Mouse (Mus musculus) bone marrow, adult 2 months (tissue): ENCODE measurements at regions not wholly inside any gene's neighbourhood (a gene's known extent, or its start where the extent isn't known, plus 50 kb on each side); places are given as distances from the start of the nearest gene placed in this dataset.

Experiments
- H3K27ac ChIP-seq: fragments of 200-500 bp; 2 replicates; pipeline ENCODE4 v1.5.1; 2012; ENCODE audit warnings: low read depth, mild to moderate bottlenecking, control low read depth, inconsistent platforms, low read length; ENCODE audit not compliant: control insufficient read depth, poor library complexity, insufficient read depth
- H3K4me1 ChIP-seq: fragments of 200-500 bp; 2 replicates; pipeline ENCODE4 v1.6.1; 2011; ENCODE audit warnings: low read length; ENCODE audit not compliant: control insufficient read depth, insufficient read depth
- H3K4me3 ChIP-seq: fragments of 200-500 bp; replicated peaks from 2 replicates; pipeline ENCODE3; 2011; ENCODE audit warnings: mild to moderate bottlenecking, low read depth, low read length, control low read depth; ENCODE audit not compliant: control insufficient read depth
- CTCF ChIP-seq: fragments of 200-500 bp; IDR thresholded peaks from 2 replicates; pipeline ENCODE4 v1.5.1; 2011; ENCODE audit warnings: low read length, control low read depth; ENCODE audit not compliant: control insufficient read depth, insufficient read depth
- POLR2A ChIP-seq: fragments of 200-500 bp; IDR thresholded peaks from 2 replicates; pipeline ENCODE4 v1.6.1; 2011; ENCODE audit warnings: low read depth, mild to moderate bottlenecking, control low read depth, low read length, borderline replicate concordance; ENCODE audit not compliant: control insufficient read depth
- WGBS: fragments of 180-500 bp; shearing (Covaris S2); methylation state at CpG from one replicate; pipeline ENCODE4 v1.1.7; 2018; 5-methylcytosine and 5-hydroxymethylcytosine counted together

DNA sequence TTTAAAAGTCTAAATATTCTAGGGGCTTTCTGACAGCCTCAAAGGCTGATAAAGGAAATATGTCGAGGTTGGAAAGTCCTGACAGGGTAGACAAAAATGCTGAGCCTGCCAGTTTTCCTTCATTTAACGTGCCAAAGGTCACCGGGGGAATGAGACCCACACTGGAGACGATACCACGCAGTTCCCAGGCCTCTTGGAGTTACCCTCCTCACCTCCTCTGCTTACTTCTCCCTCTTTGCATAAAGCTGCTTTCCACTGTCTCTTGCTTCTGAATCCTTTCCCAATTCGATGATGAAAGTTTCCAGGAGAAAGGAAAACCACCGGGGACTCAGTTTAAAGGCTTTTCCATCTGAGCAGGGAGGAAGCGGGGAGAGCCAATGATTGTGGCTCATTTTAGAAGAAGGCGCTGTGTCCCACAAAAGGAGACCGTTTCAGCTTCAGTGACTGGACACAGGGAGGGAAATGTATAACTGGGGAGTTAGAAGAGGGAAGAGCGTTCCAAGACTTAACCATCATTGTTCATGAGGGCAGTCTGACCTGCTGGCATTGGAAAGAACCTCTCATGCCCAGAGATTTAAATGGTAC lies 243.2 kb upstream of the Fn1 start:
- Histone ChIP-seq H3K27ac (no peak overlapping the region), H3K4me1 (peaks cover 2% of the 10 kb centered on the region), H3K4me3 (no peak overlapping the region)
- TF ChIP-seq POLR2A (no peak), CTCF (no peak)
- WGBS: 75% methylated on average over 11 of the region's 11 CpGs

DNA sequence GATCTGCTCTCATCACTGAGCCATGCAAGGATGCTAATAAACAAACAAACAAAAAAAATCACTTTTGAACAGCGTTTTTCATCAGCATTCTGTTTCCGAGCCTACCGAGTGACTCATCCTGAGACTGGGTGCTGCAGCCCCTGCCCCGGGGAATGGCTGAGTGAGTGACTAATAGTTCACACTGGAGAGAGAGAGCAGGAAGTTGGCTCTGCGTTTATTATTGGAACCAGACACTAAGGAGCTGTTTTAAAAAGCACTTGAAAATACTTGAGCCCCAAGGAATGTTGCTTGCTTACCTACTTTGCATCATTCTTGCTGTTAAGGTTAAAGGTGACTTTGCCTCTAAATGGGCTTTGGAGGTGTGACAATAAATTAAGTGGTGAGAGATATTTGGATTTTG lies 240.6 kb upstream of the Fn1 start:
- peaks cover 2% of the 10 kb centered on the region for H3K4me1 ChIP-seq
- no peak overlapping the region for H3K4me3 ChIP-seq
- H3K27ac ChIP-seq: no peak overlapping the region
- 47% methylated on average over 5 of the region's 5 CpGs for WGBS
- no peak for TF ChIP-seq CTCF
- TF ChIP-seq POLR2A: no peak

DNA sequence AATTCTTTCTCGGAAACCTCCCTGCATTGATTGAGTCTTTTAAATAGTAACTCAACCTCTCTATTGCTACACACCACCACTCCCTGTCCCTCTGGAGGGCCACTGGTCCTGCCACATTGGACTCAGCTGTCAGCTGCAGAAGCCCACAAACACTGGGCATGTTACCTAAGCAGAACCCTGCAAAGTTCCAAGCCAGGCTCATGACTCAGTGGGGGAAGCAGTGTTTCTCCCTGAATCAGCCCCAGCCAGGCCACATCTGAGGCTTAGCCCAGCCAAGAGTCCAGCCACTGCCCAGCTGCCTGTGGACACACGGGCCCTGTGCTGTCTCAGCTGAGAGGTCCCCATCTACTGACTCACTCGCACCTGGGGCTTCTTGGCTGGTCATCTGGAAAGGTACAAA lies 234.8 kb upstream of the Fn1 start:
- H3K4me1 ChIP-seq: no peaks in the 10 kb centered on the region; the same call in 1 of the 2 replicates
- H3K27ac ChIP-seq: no peak overlapping the region
- 77% methylated on average over 3 of the region's 3 CpGs for WGBS
- no peak overlapping the region for H3K4me3 ChIP-seq
- TF ChIP-seq POLR2A: no peak
- no peak for TF ChIP-seq CTCF

DNA sequence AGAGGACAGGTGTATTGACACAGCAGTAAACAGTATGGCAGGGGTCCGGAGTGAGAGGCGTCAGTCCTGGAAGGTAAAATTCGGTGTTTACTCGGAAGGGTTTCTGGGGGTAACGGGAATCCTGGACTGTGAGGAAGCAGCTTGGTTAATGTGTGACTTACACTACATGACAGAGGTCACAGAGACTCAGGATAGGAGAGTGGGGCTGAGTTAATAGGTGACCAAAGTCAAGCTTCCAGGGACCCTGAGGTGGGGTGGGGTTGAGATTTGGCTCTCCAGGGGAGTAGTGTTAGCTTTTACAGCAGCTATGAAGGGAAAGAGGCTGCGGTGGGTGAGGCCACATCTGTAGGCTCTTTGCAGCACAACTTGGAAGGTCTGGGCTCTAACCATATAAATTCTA lies 233.9 kb upstream of the Fn1 start:
- Histone ChIP-seq H3K4me3 (no peak overlapping the region), H3K4me1 (no peaks in the 10 kb centered on the region), H3K27ac (no peak overlapping the region)
- TF ChIP-seq POLR2A: no peak
- no peak for TF ChIP-seq CTCF
- 89% methylated on average over 6 of the region's 6 CpGs for WGBS

DNA sequence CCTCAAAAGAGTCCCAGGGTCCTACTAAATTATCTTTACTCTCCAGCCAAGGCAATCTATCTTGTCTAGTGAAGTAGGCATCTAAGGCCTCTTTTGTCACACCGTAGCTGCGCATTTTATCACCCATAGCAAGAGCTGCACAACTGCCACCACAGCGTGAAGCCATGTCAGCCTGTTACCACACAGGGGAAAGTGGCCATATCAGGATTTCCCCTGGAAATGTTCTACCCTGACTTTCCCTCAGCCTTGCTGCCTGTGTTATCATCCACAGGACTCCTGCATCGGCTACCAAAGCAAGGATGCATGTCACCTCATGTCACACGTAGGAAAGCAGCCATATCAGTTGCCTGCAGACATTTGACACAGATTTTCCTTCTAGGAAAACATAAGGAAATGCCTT lies 233.2 kb upstream of the Fn1 start:
- 60% methylated on average over 5 of the region's 5 CpGs for WGBS
- TF ChIP-seq CTCF (no peak), POLR2A (no peak)
- no peak overlapping the region for H3K27ac ChIP-seq
- no peak overlapping the region for H3K4me3 ChIP-seq
- H3K4me1 ChIP-seq: no peaks in the 10 kb centered on the region

DNA sequence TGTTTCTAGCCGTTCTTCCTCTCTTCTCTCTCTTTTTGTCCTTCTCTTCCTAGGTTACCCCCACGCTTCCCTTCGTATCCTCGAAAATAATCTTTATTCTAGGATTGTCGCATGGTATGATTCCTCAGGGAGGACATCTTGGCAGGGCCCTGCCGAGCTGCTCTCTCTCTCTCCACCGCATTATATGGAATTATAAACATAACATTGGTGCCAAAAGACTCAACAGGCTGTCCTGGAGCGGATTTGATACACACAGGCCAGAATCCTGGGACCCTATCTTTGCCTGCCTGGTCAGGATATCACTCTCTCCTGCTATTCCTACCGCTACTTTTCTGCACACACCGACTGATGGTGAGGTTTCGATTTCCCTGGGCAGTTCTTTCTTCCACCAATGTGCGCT lies 228.9 kb upstream of the Fn1 start:
- Histone ChIP-seq H3K4me3 (no peak overlapping the region), H3K27ac (no peak overlapping the region), H3K4me1 (no peaks in the 10 kb centered on the region)
- WGBS: 84% methylated on average over 12 of the region's 12 CpGs
- TF ChIP-seq CTCF (no peak), POLR2A (no peak)

DNA sequence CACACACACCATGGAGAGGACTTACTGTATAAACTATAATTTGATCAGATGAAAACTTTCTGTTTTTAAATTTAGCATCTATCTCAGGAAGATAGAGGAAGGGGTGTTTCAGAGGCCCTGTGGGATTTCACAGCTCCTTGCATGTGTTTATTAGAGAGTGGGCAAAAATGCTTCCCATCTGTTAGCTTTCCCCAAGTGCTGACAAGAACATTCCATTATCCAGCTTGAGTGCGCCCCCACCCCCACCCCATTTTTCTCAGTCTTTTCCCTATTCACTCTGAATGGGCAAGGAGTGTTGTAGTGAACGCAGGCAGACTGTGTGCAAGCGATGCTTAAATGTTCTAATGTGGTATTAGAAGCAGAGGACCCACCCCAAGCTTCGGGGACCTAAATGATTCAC lies 228.2 kb upstream of the Fn1 start:
- Histone ChIP-seq H3K4me3 (no peak overlapping the region), H3K27ac (no peak overlapping the region), H3K4me1 (no peaks in the 10 kb centered on the region)
- 92% methylated on average over 4 of the region's 4 CpGs for WGBS
- TF ChIP-seq CTCF (no peak), POLR2A (no peak)

DNA sequence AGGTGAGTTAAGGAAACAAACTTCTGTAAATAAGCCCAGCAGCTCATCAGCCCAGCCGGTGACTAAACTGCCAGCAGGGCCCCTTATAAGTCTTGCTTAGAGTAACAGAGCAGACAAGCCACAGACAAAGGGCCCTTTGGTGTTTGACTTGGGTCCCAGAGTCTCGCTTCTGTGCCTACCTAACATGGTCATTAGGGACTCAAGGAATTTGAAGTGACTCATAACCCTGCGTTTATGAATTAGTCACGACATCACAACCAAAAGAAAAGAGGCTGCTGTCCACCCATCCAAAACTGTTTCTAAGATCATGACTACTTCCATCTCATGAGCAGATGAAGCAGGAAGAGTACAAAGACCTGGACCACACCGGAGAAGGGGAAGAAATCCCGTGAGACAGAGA lies 227.5 kb upstream of the Fn1 start:
- TF ChIP-seq POLR2A: no peak
- H3K4me1 ChIP-seq: no peaks in the 10 kb centered on the region
- no peak overlapping the region for H3K4me3 ChIP-seq
- no peak overlapping the region for H3K27ac ChIP-seq
- WGBS: 84% methylated on average over 6 of the region's 6 CpGs

DNA sequence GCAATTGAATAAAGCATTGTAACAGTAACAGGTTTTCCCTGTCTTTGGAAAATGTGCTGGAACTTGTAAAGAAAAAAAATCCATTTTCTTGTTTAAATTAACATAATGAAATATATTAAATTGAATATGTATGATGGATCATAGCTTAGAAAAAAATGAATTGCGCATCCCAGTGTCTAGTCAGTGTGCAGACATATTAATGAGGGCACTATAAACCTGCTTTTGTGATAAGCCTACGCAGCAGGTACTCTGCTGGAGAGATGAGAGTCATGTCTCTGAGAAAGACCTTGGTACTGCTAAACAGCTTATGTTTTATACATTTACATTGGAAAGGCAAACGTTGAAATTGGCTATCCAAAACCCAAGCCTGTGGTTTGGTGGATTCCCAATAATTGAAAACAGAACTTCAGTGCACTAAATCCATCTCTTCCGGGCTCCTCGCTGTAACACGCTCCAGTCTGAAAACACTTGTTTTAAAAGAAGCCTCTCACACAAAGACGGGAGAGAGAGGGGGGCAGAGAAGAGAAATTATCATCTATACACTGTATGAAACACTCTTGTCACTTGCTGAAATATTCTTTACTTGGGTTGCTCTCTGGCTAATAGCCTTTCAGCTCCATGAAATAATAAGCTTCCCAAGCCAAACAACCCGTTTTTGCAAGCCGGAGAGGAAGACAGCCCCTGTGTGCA lies 223.9 kb upstream of the Fn1 start:
- H3K4me3 ChIP-seq: no peak overlapping the region
- H3K27ac ChIP-seq: no peak overlapping the region
- no peaks in the 10 kb centered on the region for H3K4me1 ChIP-seq
- WGBS: 82% methylated on average over 9 of the region's 9 CpGs
- TF ChIP-seq CTCF (no peak), POLR2A (no peak)
